Mouse (Mus musculus): ENCODE data around the gene Pglyrp4.

DNA sequence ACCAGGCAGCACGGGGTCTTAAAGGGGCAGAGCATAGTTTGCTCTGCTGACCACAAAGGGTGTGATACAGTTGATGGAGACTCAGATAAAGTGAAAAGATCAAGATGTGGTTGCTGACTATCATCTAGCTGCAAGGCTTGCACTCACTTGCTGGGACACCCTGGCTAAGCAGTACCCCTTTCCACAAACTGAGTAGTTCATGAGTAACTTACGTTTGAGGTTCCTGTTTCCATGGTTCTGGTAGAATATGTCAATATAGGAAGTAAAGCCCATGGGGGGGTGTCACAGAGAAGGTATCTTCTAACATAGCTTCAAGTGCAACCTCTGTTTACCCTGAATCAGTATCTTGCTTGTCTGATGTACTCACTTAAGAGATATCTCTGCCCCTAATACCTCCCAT lies 33.2 kb upstream of the Pglyrp4 start:
- TF ChIP-seq ZC3H11A (IDR thresholded peaks at IDR 0.05; ENCODE audit: low read depth, low read length) (no peak), ELF1 (IDR thresholded peaks at IDR 0.05; ENCODE audit: low read depth, low read length) (no peak), MAX (IDR thresholded peaks at IDR 0.05; ENCODE audit: low read length) (no peak), TAL1 (IDR thresholded peaks at IDR 0.05; ENCODE audit: low read length) (no peak), MXI1 (IDR thresholded peaks at IDR 0.05; ENCODE audit: low read depth, low read length) (no peak)

All from MEL (cell line).